ENCODE assay signal across 17 mouse cellular contexts in genomic region chr2:10937405-10937804, GRCm38 (mm10).
DNase-seq lines count a peak whose midpoint lies in the region; ATAC-seq and TF ChIP-seq lines count a peak whose summit lies in the region.
"Had no signal": no experiment of that assay in that cellular context is flagged by ENCODE, and none has a peak within 500 bp of the region (broad histone marks: within the 10 kb centered on the region; RNA-seq: fewer than 3 reads in every experiment).

No protein-coding gene starts in this region.

- H3K9ac ChIP-seq in midbrain, embryonic 16.5 days (ENCODE audit: low read depth, low read length), result no peak overlapping the region
- no peak overlapping the region for H3K9ac ChIP-seq in midbrain, embryonic 13.5 days (replicated peaks)
- H3K9ac ChIP-seq: forebrain, embryonic 13.5 days; lung, embryonic 15.5 days; midbrain, embryonic 12.5 days; neural tube, embryonic 13.5 days had no signal

- no peak for TF ChIP-seq CTCF in kidney, adult 2 months (conservative IDR thresholded peaks at IDR 0.05; ENCODE audit: insufficient read depth, insufficient read length, low read depth, low read length)

- no peak for TF ChIP-seq POLR2A in kidney, adult 2 months (IDR thresholded peaks at IDR 0.05; ENCODE audit: low read depth, low read length)

- no peaks in the 10 kb centered on the region for H3K36me3 ChIP-seq in kidney, adult 2 months (ENCODE audit: control insufficient read depth, insufficient read depth, low read length)
- H3K36me3 ChIP-seq in midbrain, embryonic 16.5 days (ENCODE audit: control insufficient read depth, insufficient read depth, low read length), result no peaks in the 10 kb centered on the region
- no peaks in the 10 kb centered on the region for H3K36me3 ChIP-seq in midbrain, embryonic 13.5 days
- H3K36me3 ChIP-seq: G1E; lung, embryonic 15.5 days; midbrain, embryonic 12.5 days; neural tube, embryonic 13.5 days had no signal

- DNase-seq in gastrocnemius, postnatal 25 days, result peak; percentile 20
- no peak for DNase-seq in gastrocnemius, adult 8-10 months (ENCODE audit: low spot score in 2 of 2)
- DNase-seq in kidney, adult 2 months, result peak; percentile 7
- no peak for DNase-seq in kidney, postnatal 4 days
- DNase-seq in brain, adult 2 months (ENCODE audit: low read depth, low spot score), result peak; percentile 20
- DNase-seq in right cerebral cortex, adult 2 months (ENCODE audit: low spot score in 2 of 2), result no peak
- DNase-seq: adrenal gland, postnatal 14 days; cerebellum, adult 8-10 months; liver had no signal

- H3K4me3 ChIP-seq in kidney, adult 2 months (ENCODE audit: insufficient read depth, low read depth, low read length), result no peak overlapping the region
- H3K4me3 ChIP-seq in midbrain, embryonic 16.5 days (ENCODE audit: low read depth, low read length), result no peak overlapping the region
- H3K4me3 ChIP-seq in midbrain, embryonic 13.5 days (replicated peaks), result no peak overlapping the region
- H3K4me3 ChIP-seq: forebrain, embryonic 13.5 days; lung, embryonic 15.5 days; midbrain, embryonic 12.5 days; neural tube, embryonic 13.5 days had no signal

- H3K4me2 ChIP-seq in midbrain, embryonic 16.5 days (ENCODE audit: low read length), result no peak overlapping the region
- H3K4me2 ChIP-seq in midbrain, embryonic 13.5 days (replicated peaks), result no peak overlapping the region
- H3K4me2 ChIP-seq: forebrain, embryonic 13.5 days; lung, embryonic 15.5 days; midbrain, embryonic 12.5 days; neural tube, embryonic 13.5 days had no signal

- no peak for ATAC-seq in midbrain, embryonic 16.5 days
- ATAC-seq in midbrain, embryonic 13.5 days, result no peak
- ATAC-seq: forebrain, embryonic 13.5 days; inflammation-experienced regulatory T-cells, adult 6 months had no signal

- no peaks in the 10 kb centered on the region for H3K27me3 ChIP-seq in kidney, adult 2 months (replicated peaks; ENCODE audit: control insufficient read depth, insufficient read depth, low read length)
- no peaks in the 10 kb centered on the region for H3K27me3 ChIP-seq in midbrain, embryonic 16.5 days (ENCODE audit: control insufficient read depth, insufficient read depth, low read depth, low read length)
- no peaks in the 10 kb centered on the region for H3K27me3 ChIP-seq in midbrain, embryonic 13.5 days
- H3K27me3 ChIP-seq: forebrain, embryonic 13.5 days; lung, embryonic 15.5 days; midbrain, embryonic 12.5 days; neural tube, embryonic 13.5 days had no signal

- H3K27ac ChIP-seq in kidney, adult 2 months (ENCODE audit: insufficient read depth, low read depth, low read length), result no peak overlapping the region
- H3K27ac ChIP-seq in midbrain, embryonic 16.5 days (ENCODE audit: low read length), result 0 out of 2 replicates have a peak overlapping the region, but pooled peaks have one; percentile 17
- H3K27ac ChIP-seq in midbrain, embryonic 13.5 days, result no peak overlapping the region
- H3K27ac ChIP-seq: forebrain, embryonic 13.5 days; lung, embryonic 15.5 days; midbrain, embryonic 12.5 days; neural tube, embryonic 13.5 days had no signal

- no peaks in the 10 kb centered on the region for H3K4me1 ChIP-seq in kidney, adult 2 months (ENCODE audit: control insufficient read depth, insufficient read depth, low read length)
- no peaks in the 10 kb centered on the region; the same call in 1 of the 2 replicates for H3K4me1 ChIP-seq in midbrain, embryonic 16.5 days (ENCODE audit: control insufficient read depth, insufficient read depth, low read length)
- H3K4me1 ChIP-seq in midbrain, embryonic 13.5 days (replicated peaks), result 0 out of 2 replicates have a peak, but pooled peaks cover 3% of the 10 kb centered on the region
- H3K4me1 ChIP-seq: forebrain, embryonic 13.5 days; lung, embryonic 15.5 days; midbrain, embryonic 12.5 days had no signal

- WGBS in kidney, adult 2 months, result 71% methylated on average over 1 of the region's 1 CpGs
- 29% methylated on average over 1 of the region's 1 CpGs for WGBS in midbrain, embryonic 16.5 days
- 27% methylated on average over 1 of the region's 1 CpGs for WGBS in midbrain, embryonic 13.5 days

- H3K9me3 ChIP-seq in midbrain, embryonic 16.5 days (replicated peaks; ENCODE audit: control insufficient read depth, low read length, poor library complexity, severe bottlenecking), result no peaks in the 10 kb centered on the region
- no peaks in the 10 kb centered on the region for H3K9me3 ChIP-seq in midbrain, embryonic 13.5 days
- H3K9me3 ChIP-seq: forebrain, embryonic 13.5 days; G1E; lung, embryonic 15.5 days; midbrain, embryonic 12.5 days; neural tube, embryonic 13.5 days had no signal

Comparison
In these comparisons a context has a peak if more than half of its experiments do, and no peak if none do; other contexts are left out.
1. DNase-seq: peak in gastrocnemius, postnatal 25 days (single experiment), kidney, adult 2 months (single experiment) and brain, adult 2 months (single experiment); none in gastrocnemius, adult 8-10 months (0 of 2), kidney, postnatal 4 days (0 of 2) and right cerebral cortex, adult 2 months (0 of 2).